Mouse (Mus musculus): ENCODE results near the gene Ppp4r3a.

GRCm38 (mm10) chr12:101004982-101005381 is 78.5 kb downstream of the Ppp4r3a start:
- TF ChIP-seq CTCF (IDR thresholded peaks at IDR 0.05; ENCODE audit: insufficient read depth, low read length) (no peak), POLR2A (IDR thresholded peaks at IDR 0.05; ENCODE audit: borderline replicate concordance, extremely low read depth, low read depth, low read length) (no peak)
